ENCODE assay signal across 8 mouse cellular contexts in genomic region chr19:53329221-53329991, GRCm38 (mm10). TPM values are rescaled to one million over a fixed set of nuclear protein-coding genes. Genes with fewer than 3 reads are reported as not detected.
DNase-seq lines count a peak whose midpoint lies in the region; ATAC-seq and TF ChIP-seq lines count a peak whose summit lies in the region.

No protein-coding gene starts in this region.

- WGBS in hindbrain, postnatal 0 days: under 1% methylated on average over 91 of the region's 106 CpGs

- peak; percentile 89 for ATAC-seq in hindbrain, postnatal 0 days
- peak; percentile 46 for ATAC-seq in megakaryocyte, adult 5-6 weeks (ENCODE audit: poor library complexity, severe bottlenecking)

- TF ChIP-seq CTCF in gastrocnemius, adult 2 months (IDR thresholded peaks at IDR 0.05): peak; percentile 88
- peak; percentile 69 for TF ChIP-seq CTCF in hindbrain, postnatal 0 days (IDR thresholded peaks at IDR 0.05; ENCODE audit: low read depth)

- H3K4me3 ChIP-seq in gastrocnemius, adult 2 months: peak overlapping the region; percentile 93
- peak overlapping the region; percentile 85 for H3K4me3 ChIP-seq in hindbrain, postnatal 0 days (ENCODE audit: low read length)

- intact Hi-C loops in gastrocnemius, adult 2 months (cut with DNase I): loop anchor here (1.0 kb wide), 1 partner anchor 81 kb away; no protein-coding TSS in a partner anchor

- DNase-seq in WW6 (ENCODE audit: low read depth, low spot score): peak; percentile 68
- peak; percentile 86 to 96 for DNase-seq in cerebellum, postnatal 4 days (ENCODE audit: low spot score in 2 of 2)
- DNase-seq in gastrocnemius, adult 2 months: peak; percentile 95
- peak; percentile 95 for DNase-seq in hindbrain, postnatal 0 days (ENCODE audit: low spot score)
- DNase-seq in left cerebral cortex, adult 8-10 months (ENCODE audit: low spot score in 2 of 2): peak; percentile 84 to 88
- peak; percentile 91 for DNase-seq in right cerebral cortex, adult 18-20 months
- peak; percentile 89 for DNase-seq in urinary bladder, adult 2 months (ENCODE audit: low spot score)

- H3K9me3 ChIP-seq in hindbrain, postnatal 0 days (ENCODE audit: low read length): no peaks in the 10 kb centered on the region

- no peaks in the 10 kb centered on the region for H3K27me3 ChIP-seq in hindbrain, postnatal 0 days (ENCODE audit: insufficient read depth, low read length)

- peaks cover 10% of the 10 kb centered on the region for H3K4me1 ChIP-seq in hindbrain, postnatal 0 days (ENCODE audit: insufficient read depth, low read length)

- H3K4me2 ChIP-seq in hindbrain, postnatal 0 days (ENCODE audit: low read depth, low read length): peak overlapping the region; percentile 89

- peaks cover 7% of the 10 kb centered on the region; the same call in 1 of the 2 replicates for H3K36me3 ChIP-seq in hindbrain, postnatal 0 days (ENCODE audit: insufficient read depth, low read length)

- H3K9ac ChIP-seq in hindbrain, postnatal 0 days (replicated peaks; ENCODE audit: low read length): peak overlapping the region; percentile 76

- peak overlapping the region; percentile 95 for H3K27ac ChIP-seq in gastrocnemius, adult 2 months
- peak overlapping the region; percentile 81 for H3K27ac ChIP-seq in hindbrain, postnatal 0 days

RNA-seq across cellular contexts. Expression of gene Mxi1, which starts 19.1 kb away (rescaled TPM):
- total RNA-seq in gastrocnemius, adult 2 months (2021): 10 to 100 TPM; 38.1 to 53.6 TPM
- total RNA-seq in hindbrain, postnatal 0 days (2014; rRNA removed): 41.9 and 44.5 TPM in 2 replicates
- polyA plus RNA-seq in hindbrain, postnatal 0 days (2015; fragmentation: Nextera tagmentation; extraction: Ambion mirVana): 47.7 and 51.5 TPM in 2 replicates
- 10 to 100 TPM; 81.4 to 89.0 (median 87.7) TPM for total RNA-seq in left cerebral cortex, adult 8-10 months (2022)
- 42.1 and 42.8 TPM in 2 replicates for total RNA-seq in megakaryocyte, adult 5-6 weeks (2015)
- total RNA-seq in megakaryocyte, adult 5-6 weeks (2017): 74.0 and 91.1 TPM in 2 replicates
- polyA plus RNA-seq in urinary bladder, adult 2 months (2012; rRNA removed): 37.6 and 43.3 TPM in 2 replicates

RNA-seq across cellular contexts. Expression of gene Gm10197, which starts 42.2 kb away (rescaled TPM):
- total RNA-seq in gastrocnemius, adult 2 months (2021): not detected
- total RNA-seq in hindbrain, postnatal 0 days (2014; rRNA removed): not detected in 2 replicates
- polyA plus RNA-seq in hindbrain, postnatal 0 days (2015; fragmentation: Nextera tagmentation; extraction: Ambion mirVana): not detected in 2 replicates
- total RNA-seq in left cerebral cortex, adult 8-10 months (2022): not detected
- not detected in 2 replicates for total RNA-seq in megakaryocyte, adult 5-6 weeks (2015)
- not detected in 2 replicates for total RNA-seq in megakaryocyte, adult 5-6 weeks (2017)
- not detected in 2 replicates for polyA plus RNA-seq in urinary bladder, adult 2 months (2012; rRNA removed)

Comparison
In these comparisons a context has a peak if more than half of its experiments do, and no peak if none do; other contexts are left out.
1. Peak in every context shown above with its lines: DNase-seq, ATAC-seq, H3K4me3 ChIP-seq and H3K27ac ChIP-seq.